Mouse (Mus musculus): ENCODE measurements around the gene Glrb. TPM values are rescaled to one million over a fixed set of nuclear protein-coding genes. Genes with fewer than 3 reads are reported as not detected.

Glrb gene
- total and polyA plus RNA-seq, 3 experiments, result not detected

DNA sequence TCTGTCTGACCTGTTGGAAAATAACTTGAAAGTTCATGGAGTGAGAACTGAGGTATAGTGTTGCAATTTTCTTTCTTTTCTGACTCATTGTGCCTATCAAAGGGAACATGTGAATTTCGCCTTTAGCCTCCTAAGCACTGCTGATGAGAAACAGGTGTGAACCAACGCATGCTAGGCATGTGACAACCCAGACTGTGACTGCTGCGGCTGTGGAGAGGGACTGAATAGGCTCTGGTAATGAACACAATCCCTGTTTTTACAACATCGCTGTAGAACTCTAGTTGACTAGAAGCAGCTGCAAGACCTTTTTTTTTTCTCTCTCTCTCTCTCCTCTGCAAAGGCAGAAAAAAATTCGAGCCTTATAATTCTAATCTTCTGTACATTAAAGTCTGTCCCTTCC, 34.9 kb downstream of the Glrb start:
- TF ChIP-seq EP300 (IDR thresholded peaks at IDR 0.05; ENCODE audit: low read depth in 1 of 2, low read length in 2 of 2) (no peak), SIN3A (IDR thresholded peaks at IDR 0.05; ENCODE audit: low read length) (no peak), JUND (IDR thresholded peaks at IDR 0.05; ENCODE audit: low read depth, low read length) (no peak), MAX (IDR thresholded peaks at IDR 0.05; ENCODE audit: low read length) (no peak), MAZ (IDR thresholded peaks at IDR 0.05; ENCODE audit: low read depth, low read length) (no peak), RCOR1 (IDR thresholded peaks at IDR 0.05; ENCODE audit: low read depth, low read length) (no peak), CHD2 (IDR thresholded peaks at IDR 0.05; ENCODE audit: low read length) (no peak), ZKSCAN1 (IDR thresholded peaks at IDR 0.05; ENCODE audit: low read depth, low read length) (no peak), NRF1 (IDR thresholded peaks at IDR 0.05; ENCODE audit: insufficient read depth, low read depth, low read length, poor library complexity, severe bottlenecking) (no peak), BHLHE40 (IDR thresholded peaks at IDR 0.05; ENCODE audit: borderline replicate concordance, low read depth, low read length) (no peak), MAFK (IDR thresholded peaks at IDR 0.05; ENCODE audit: borderline replicate concordance, low read depth, low read length) (no peak), RAD21 (IDR thresholded peaks at IDR 0.05; ENCODE audit: low read depth, low read length) (no peak), MXI1 (IDR thresholded peaks at IDR 0.05; ENCODE audit: low read depth, low read length) (no peak), SMC3 (IDR thresholded peaks at IDR 0.05; ENCODE audit: low read depth, low read length) (no peak), MYB (IDR thresholded peaks at IDR 0.05; ENCODE audit: low read depth, low read length) (no peak), USF1 (IDR thresholded peaks at IDR 0.05; ENCODE audit: low read depth, low read length) (no peak), HCFC1 (IDR thresholded peaks at IDR 0.05; ENCODE audit: low read depth, low read length) (no peak), ETS1 (IDR thresholded peaks at IDR 0.05; ENCODE audit: low read depth, low read length) (no peak)
- Histone ChIP-seq H3K27ac (ENCODE audit: control insufficient read depth, low read depth, low read length) (no peak overlapping the region), H3K4me3 (ENCODE audit: control insufficient read depth in 1 of 2, insufficient read depth in 1 of 2, low read depth in 2 of 2, low read length in 2 of 2) (no peak overlapping the region), H3K9ac (ENCODE audit: control insufficient read depth, low read depth, low read length, poor library complexity, severe bottlenecking) (no peak overlapping the region), H3K79me2 (ENCODE audit: control insufficient read depth, insufficient read depth, low read length, poor library complexity) (no peaks in the 10 kb centered on the region), H3K9me3 (replicated peaks; ENCODE audit: insufficient read depth, low read length) (no peaks in the 10 kb centered on the region), H3K36me3 (ENCODE audit: control insufficient read depth in 1 of 2, insufficient read depth in 2 of 2, low read length in 2 of 2) (no peaks in the 10 kb centered on the region), H3K4me1 (ENCODE audit: control insufficient read depth in 1 of 2, insufficient read depth in 2 of 2, low read length in 2 of 2) (no peaks in the 10 kb centered on the region), H3K27me3 (ENCODE audit: control insufficient read depth in 1 of 2, insufficient read depth in 2 of 2, low read length in 2 of 2) (no peaks in the 10 kb centered on the region)
- no peak for DNase-seq (ENCODE audit: low read depth, low spot score)

DNA sequence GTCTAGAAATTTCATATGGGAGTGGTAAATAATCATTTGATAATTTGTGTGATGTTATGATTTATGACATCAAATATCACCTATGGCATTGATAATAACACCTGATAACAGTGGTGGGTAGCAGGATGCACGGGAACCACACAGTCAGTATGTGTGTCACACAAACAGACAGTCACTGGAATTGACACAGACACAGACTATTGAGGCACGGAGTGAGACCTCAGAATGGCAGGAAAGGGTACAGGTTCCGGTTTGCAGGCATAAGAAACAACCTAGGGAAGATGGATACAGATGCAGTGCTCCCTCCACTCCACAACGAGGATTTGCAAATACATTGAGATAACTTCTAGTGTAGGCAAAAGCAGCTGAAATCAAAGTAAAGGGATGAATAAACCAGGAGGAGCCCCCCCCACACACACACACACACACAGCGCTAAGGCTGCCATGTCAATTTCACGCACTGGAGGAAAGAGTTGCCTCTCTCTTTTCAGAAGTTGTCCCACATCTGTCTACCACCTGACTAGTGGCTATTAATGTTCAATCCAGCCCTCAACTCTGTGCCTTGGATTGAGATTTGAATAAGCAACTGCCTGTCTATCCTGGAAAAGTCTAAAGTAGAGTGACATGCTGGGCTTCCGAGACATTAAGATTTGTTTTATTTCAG, 38.6 kb downstream of the Glrb start:
- Histone ChIP-seq H3K27me3 (ENCODE audit: control insufficient read depth in 1 of 2, insufficient read depth in 2 of 2, low read length in 2 of 2) (no peaks in the 10 kb centered on the region), H3K9me3 (replicated peaks; ENCODE audit: insufficient read depth, low read length) (no peaks in the 10 kb centered on the region), H3K9ac (ENCODE audit: control insufficient read depth, low read depth, low read length, poor library complexity, severe bottlenecking) (no peak overlapping the region), H3K79me2 (ENCODE audit: control insufficient read depth, insufficient read depth, low read length, poor library complexity) (no peaks in the 10 kb centered on the region), H3K36me3 (ENCODE audit: control insufficient read depth in 1 of 2, insufficient read depth in 2 of 2, low read length in 2 of 2) (no peaks in the 10 kb centered on the region), H3K4me3 (ENCODE audit: control insufficient read depth in 1 of 2, insufficient read depth in 1 of 2, low read depth in 2 of 2, low read length in 2 of 2) (no peak overlapping the region), H3K4me1 (ENCODE audit: control insufficient read depth in 1 of 2, insufficient read depth in 2 of 2, low read length in 2 of 2) (no peaks in the 10 kb centered on the region), H3K27ac (ENCODE audit: control insufficient read depth, low read depth, low read length) (no peak overlapping the region)
- no peak for DNase-seq (ENCODE audit: low read depth, low spot score)
- TF ChIP-seq BHLHE40 (IDR thresholded peaks at IDR 0.05; ENCODE audit: borderline replicate concordance, low read depth, low read length), result no peak
- TF ChIP-seq ZMIZ1 (IDR thresholded peaks at IDR 0.05; ENCODE audit: low read depth, low read length), result no peak
- no peak for TF ChIP-seq HCFC1 (IDR thresholded peaks at IDR 0.05; ENCODE audit: low read depth, low read length)
- TF ChIP-seq TAL1 (IDR thresholded peaks at IDR 0.05; ENCODE audit: low read length), result no peak
- no peak for TF ChIP-seq MEF2A (IDR thresholded peaks at IDR 0.05; ENCODE audit: extremely low read depth, insufficient replicate concordance, low read depth, low read length, poor library complexity, severe bottlenecking)
- no peak for TF ChIP-seq MYB (IDR thresholded peaks at IDR 0.05; ENCODE audit: low read depth, low read length)
- no peak for TF ChIP-seq CHD2 (IDR thresholded peaks at IDR 0.05; ENCODE audit: low read length)
- no peak for TF ChIP-seq ZC3H11A (IDR thresholded peaks at IDR 0.05; ENCODE audit: low read depth, low read length)
- no peak for TF ChIP-seq RAD21 (IDR thresholded peaks at IDR 0.05; ENCODE audit: low read depth, low read length)
- no peak for TF ChIP-seq RCOR1 (IDR thresholded peaks at IDR 0.05; ENCODE audit: low read depth, low read length)
- TF ChIP-seq SMC3 (IDR thresholded peaks at IDR 0.05; ENCODE audit: low read depth, low read length), result no peak
- TF ChIP-seq TBP (IDR thresholded peaks at IDR 0.05; ENCODE audit: low read depth, low read length), result no peak
- no peak for TF ChIP-seq ELF1 (IDR thresholded peaks at IDR 0.05; ENCODE audit: low read depth, low read length)
- TF ChIP-seq POLR2A (IDR thresholded peaks at IDR 0.05; ENCODE audit: control insufficient read depth in 1 of 2, insufficient read depth in 1 of 2, low read depth in 1 of 2, low read length in 2 of 2, poor library complexity in 1 of 2), result no peak
- no peak for TF ChIP-seq TCF12 (IDR thresholded peaks at IDR 0.05; ENCODE audit: low read depth, low read length)
- TF ChIP-seq USF2 (IDR thresholded peaks at IDR 0.05; ENCODE audit: borderline replicate concordance in 1 of 2, insufficient read depth in 1 of 2, low read depth in 1 of 2, low read length in 2 of 2), result no peak
- TF ChIP-seq ZKSCAN1 (IDR thresholded peaks at IDR 0.05; ENCODE audit: low read depth, low read length), result no peak
- TF ChIP-seq POLR2AphosphoS2 (IDR thresholded peaks at IDR 0.05; ENCODE audit: low read length), result no peak
